Mouse (Mus musculus) large intestine, adult 2 months (tissue): ENCODE measurements around the gene Celf5. TPM values are rescaled to one million over a fixed set of nuclear protein-coding genes. Genes with fewer than 3 reads are reported as not detected.

Experiments used
- DNase-seq: peaks from one replicate; pipeline ENCODE4 v3.0.0-alpha.2; 2012; ENCODE audit warnings: low read depth, low spot score
- WGBS: fragments of 180-500 bp; shearing (Covaris S2); methylation state at CpG from one replicate; pipeline ENCODE4 v1.1.7; 2018; 5-methylcytosine and 5-hydroxymethylcytosine counted together
- polyA plus RNA-seq: library from polyadenylated mRNA; depleted of rRNA; stranded (reverse); fragments of >200 nt; gene quantifications from 2 replicates; pipeline ENCODE4 v1.2.3, GENCODE M21; 2012

The Celf5 gene
- polyA plus RNA-seq, 1 experiment, result 2.3 TPM

DNA sequence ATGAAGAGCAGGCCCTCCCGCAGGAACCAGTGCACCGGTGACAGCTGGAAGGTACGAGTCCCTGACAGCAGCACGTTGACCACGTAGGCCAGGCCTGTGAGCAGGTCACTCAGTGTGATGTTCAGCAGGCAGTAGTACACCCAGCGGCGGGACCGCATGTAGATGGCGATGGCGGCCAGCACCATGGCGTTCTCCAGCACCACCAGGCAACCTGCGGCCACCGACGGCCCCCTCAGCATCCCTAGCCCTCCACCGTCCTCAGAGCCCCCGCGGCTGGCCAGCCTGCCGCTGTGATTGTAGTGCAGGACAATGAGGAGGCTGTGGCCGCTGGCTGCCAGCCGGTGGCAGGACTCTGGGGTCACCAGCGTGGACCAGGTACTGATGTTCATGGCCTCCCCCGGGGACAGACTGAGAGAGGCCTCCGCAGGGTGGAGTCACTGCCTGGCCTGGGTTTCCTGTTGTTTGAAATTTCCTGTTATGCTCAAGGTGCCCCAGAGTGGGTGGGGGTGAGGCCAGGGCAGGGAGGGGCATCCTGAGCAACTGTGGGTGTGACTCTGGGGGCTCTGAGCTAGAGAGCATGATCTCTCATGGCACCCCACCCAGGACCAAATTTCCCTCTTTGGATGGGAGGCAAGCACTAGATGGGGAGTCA lies 16.9 kb upstream of the Celf5 start:
- 69% methylated on average over 23 of the region's 23 CpGs for WGBS
- DNase-seq, result no peak

GRCm38 (mm10) chr10:81498316-81499249 lies 16.1 kb upstream of the Celf5 start:
- WGBS, result 86% methylated on average over 38 of the region's 38 CpGs
- no peak for DNase-seq

DNA sequence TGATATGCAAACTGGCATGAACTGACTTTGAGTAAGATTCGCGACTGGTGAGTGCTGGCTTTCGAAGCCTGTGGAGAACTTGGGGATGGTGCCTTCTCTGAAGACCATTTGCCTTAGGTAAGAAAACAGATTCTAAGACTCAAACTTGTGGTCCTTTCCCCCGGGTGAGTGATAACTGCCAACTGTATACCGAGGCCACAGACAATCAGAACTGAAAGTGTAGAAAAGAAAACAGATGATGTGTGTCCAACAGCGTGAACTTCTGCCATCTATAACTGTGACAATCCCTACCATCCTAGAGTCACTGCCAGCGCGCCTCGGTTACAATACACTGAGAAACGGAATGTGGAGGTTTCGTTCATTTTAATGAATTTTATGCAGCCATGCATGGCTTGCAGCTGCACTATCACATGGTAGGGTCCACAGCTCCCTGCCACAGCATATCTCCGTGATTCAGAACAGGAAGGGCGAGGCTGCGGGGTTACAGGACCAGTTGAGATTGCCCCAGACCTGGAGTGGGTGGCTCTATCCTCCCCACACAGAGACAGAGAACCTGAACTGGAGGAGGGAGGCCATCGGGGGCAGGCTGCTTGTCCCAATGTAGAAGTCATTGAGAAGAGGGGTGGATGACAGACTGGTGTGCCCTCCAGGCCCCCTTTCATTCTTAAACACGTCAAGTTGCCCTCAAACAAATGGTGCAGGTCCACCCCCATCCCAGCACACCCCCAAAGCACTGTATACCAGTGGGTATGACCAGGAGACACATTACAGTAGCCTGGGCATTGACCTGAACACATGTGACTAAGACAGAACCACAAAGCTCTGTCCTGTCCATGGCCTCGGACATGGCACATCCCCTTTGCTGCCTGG lies 15.1 kb upstream of the Celf5 start:
- 80% methylated on average over 17 of the region's 17 CpGs for WGBS
- DNase-seq, result no peak

- 15% methylated on average over 4 of the region's 4 CpGs for WGBS
- no peak for DNase-seq
Measured at GRCm38 (mm10) chr10:81496969-81497368, 14.5 kb upstream of the Celf5 start.

DNA sequence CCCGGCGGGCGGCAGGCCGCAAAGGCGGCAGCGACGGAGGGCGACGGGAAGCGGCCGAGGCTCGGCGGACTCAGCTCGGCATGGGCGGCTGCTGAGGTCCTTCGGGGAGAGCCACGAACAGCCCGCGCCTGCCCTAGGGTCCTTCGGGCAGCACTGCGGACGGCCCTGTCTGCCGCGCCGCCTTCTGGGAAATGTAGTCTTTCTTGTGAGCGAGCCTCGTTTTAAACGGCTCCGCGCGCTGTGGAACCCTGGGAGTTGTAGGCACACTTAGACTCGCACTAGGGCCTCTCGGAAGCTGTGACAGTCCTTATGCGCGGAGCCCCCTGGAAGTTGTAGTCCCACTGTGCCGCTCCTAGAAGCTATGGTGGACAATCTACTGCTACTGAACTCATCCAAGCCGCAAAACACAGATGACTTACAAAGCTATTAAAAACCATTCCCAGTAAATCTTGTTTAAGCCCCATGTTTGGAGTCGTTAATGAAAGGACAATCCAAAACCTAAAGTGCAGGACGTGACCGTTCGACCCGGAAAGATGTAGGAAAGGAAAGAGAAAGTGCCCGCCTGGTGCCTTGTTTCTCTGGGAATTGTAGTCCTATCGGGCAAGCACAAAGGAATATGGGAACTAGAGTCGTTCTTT lies 13.9 kb upstream of the Celf5 start, which contains the start of gene Ncln:
Gene Ncln, minus strand, starts transcription at position 129 of the 638 bp plus-strand sequence.
- WGBS, result under 1% methylated on average over 45 of the region's 45 CpGs
- DNase-seq, result peak; percentile 90

- no peak for DNase-seq
- WGBS, result 1% methylated on average over 41 of the region's 41 CpGs
Measured at GRCm38 (mm10) chr10:81495616-81496263, 13.2 kb upstream of the Celf5 start.

DNA sequence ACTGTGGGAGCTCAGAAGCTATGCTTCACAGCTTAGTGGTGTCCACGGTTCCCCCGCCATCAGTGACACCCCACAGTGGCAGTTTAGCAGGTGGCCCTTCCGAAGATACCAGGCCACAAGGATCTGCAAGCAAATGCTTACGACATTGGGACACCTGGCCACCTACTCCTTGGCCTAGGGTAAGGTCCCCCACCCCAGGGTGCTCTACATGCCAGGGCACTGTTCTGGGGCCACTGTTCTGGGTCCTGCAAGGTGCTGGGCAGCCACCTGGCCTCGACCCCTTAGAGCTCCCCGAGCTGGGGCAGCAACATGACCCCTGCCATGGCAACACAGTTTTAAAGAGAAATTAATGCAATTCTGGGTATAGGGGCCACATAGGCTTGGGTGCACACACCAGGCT lies 12.6 kb upstream of the Celf5 start:
- 54% methylated on average over 6 of the region's 6 CpGs for WGBS
- DNase-seq, result no peak

DNA sequence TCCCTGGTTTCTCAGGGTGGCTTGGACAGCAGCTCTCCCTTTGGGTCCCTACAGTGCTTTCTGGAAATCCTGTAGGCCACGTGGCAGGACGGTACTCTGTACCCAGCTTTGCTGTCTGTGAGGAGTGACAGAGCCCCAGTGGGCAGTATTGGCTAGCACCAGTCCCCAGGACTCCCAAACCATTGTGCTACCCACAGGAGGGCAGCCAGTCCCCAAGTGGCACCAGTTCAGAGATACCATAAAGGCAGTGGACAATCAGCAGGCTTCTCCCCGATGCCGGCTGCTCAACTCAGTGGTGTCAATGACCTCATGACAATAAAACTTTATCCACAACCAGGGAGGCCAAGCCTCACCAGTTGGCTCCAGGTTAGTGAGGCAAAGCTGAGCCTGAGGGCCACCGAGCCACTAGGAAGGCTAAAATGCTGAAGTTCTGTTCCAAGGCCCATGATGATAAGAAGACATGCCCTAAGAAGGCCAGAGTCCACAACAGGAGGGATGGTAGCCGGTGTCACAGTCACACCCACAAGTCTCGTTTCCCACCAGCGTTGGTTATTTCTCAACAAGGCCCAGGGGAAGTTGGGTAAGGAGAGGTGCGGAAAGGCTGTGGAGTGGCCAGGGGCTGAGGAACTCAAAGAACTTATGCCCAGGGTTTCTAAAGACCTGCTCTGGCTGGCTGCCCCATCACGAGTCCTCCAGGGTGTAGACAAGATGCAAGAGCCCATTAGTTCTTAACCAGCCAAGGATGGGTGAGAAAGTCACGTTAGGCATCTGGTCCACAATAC lies 11.9 kb upstream of the Celf5 start:
- 53% methylated on average over 11 of the region's 11 CpGs for WGBS

DNA sequence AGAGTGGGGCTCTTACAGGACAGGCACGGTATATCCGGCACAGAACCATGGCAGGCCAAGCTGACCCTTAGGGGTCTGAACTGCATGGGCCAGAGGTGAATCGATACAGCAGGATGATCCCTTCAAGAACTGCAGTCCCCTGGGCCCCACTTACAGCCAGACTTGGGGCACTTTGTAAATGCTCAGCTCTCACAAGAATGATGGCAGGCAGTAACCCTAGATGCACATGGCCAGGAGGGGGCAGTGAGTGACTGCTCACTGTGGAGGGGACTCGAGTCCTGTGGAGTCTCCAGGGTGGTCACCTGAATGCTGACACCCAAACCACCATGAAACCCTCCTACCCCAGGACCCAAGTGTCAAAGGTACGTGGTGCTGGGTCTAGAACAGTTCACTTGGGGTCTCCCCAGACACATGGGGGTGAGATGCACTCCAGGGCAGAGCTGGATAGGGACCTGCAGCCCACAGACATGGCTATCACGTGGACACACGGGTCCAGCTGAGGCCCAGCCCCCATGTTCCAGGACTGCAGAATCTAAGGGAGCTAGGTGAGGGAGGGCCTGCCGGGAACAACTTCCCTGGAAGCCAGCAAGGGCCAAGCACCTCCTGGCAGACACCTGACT lies 11.2 kb upstream of the Celf5 start:
- no peak for DNase-seq

More for the DNA sequence above, 11.9 kb upstream of the Celf5 start:
- DNase-seq, result no peak

DNA sequence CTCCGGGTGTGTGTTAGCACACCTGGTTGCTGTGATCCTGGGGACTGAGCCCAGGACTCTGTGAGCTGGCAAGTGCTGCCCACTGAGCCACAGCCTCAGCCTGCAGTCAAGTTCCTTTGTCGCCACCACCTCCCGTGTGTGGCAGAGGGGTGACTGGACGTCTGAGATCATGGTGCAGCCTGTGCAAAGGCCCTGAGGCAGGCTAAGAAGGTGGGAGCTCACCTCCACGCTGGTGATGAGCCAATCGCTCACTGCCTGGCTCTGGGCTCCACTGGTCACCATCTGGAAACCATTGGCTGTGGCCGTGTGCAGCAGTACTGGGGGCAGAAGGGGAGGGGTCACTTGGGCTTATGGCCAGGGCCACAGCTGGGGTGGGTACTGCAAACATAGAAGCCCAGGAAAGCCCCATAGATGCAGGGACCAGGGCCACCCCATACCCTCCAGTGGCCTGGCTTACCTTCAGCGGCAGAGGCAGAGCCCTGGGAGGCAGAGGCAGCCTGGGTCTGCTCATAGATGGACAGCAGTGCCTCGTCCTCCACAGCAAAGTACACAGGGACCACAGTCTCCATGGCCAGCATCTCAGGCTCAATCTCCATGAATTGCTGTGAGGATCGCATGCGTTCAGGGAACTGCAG lies 10.2 kb upstream of the Celf5 start:
- WGBS, result 91% methylated on average over 11 of the region's 11 CpGs

More for the DNA sequence above, 11.2 kb upstream of the Celf5 start:
- WGBS, result 79% methylated on average over 8 of the region's 8 CpGs

DNA sequence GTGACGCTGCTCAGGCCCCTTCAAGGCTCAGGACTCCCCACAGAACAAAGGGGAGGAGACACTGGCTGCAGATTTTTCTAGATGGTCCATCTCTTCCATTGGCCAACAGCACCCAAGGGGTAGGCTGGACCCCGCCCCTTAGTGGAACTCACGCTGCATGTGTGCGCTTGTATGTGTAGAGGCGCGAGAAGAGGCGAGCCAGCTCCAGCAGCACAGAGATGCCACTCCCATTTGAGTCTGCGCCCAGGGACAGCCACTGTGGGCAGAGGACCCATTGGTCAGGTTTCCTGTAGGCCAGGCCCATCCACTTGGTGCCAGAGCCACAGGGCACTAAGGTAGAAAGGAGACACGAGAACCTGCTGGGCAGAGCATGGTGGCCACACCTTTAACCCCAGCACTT lies 8.5 kb upstream of the Celf5 start:
- WGBS, result 87% methylated on average over 9 of the region's 9 CpGs
- no peak for DNase-seq

More for the DNA sequence above, 10.2 kb upstream of the Celf5 start:
- DNase-seq, result no peak

- WGBS, result 85% methylated on average over 14 of the region's 14 CpGs
Measured at GRCm38 (mm10) chr10:81489941-81490340, 7.4 kb upstream of the Celf5 start.

GRCm38 (mm10) chr10:81488081-81488480 lies 5.6 kb upstream of the Celf5 start:
- DNase-seq, result no peak
- 92% methylated on average over 11 of the region's 11 CpGs for WGBS

More at GRCm38 (mm10) chr10:81489941-81490340, 7.4 kb upstream of the Celf5 start:
- no peak for DNase-seq

DNA sequence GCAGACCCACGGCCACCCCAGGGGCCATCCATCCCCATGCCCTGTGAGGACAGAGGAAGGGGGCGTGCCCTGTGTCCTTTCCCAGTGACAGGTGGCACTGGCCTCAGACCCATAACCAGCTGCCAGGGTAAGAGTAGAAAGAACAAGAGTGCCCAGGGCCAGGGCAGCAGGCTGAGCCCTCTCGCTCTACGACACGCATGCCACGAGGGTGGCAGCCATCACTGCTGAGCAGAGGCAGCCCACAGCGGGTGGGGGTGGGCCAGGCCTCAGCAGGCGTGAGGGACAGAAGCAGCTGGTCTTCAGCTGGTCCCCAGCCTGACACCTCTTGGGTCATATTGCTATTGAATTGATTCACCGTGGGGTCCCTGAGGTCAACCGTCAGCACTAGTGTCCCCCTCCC lies 4.0 kb upstream of the Celf5 start:
- WGBS, result 91% methylated on average over 10 of the region's 10 CpGs
- no peak for DNase-seq

- 60% methylated on average over 7 of the region's 7 CpGs for WGBS
- no peak for DNase-seq
Measured at GRCm38 (mm10) chr10:81485479-81486018, 3.0 kb upstream of the Celf5 start.

DNA sequence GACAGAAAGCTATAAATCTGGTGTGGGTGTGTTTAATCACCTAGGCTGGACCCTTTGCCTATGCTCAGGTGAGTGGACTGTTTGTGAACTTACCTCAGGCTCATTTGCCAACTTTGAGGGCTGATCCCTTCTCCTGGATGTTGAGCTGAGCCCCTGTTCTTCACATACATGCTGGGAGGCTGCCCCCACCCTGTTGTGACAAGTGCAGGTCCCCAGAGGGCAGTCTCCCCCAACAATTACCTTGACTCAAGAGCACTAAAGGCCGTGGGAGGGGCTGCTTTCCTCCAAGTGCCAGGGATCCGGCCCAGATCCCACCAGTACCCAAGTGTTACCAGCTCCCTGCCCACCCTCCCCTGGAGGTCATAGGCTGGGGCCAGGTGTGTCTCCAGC lies 2.5 kb upstream of the Celf5 start:
- DNase-seq, result no peak

GRCm38 (mm10) chr10:81484441-81485059 lies 2.0 kb upstream of the Celf5 start:
- WGBS, result 47% methylated on average over 6 of the region's 6 CpGs
- DNase-seq, result no peak

More for the DNA sequence above, 2.5 kb upstream of the Celf5 start:
- 6% methylated on average over 2 of the region's 2 CpGs for WGBS
